Mouse (Mus musculus) bone marrow macrophage, adult 2 months (primary cell): ENCODE data around the gene Swi5.
"Not testable (repeated sequence)": the region's sequence is repeated elsewhere in the genome, so short reads cannot be mapped to it uniquely, and the experiment has no call there.

ENCODE experiments used
- CTCF ChIP-seq: IDR thresholded peaks from 2 replicates; pipeline ENCODE4 v1.5.1; 2012; ENCODE audit warnings: low read depth, mild to moderate bottlenecking, low read length, moderate library complexity
- POLR2A ChIP-seq: IDR thresholded peaks from 2 replicates; pipeline ENCODE4 v1.6.1; 2012; ENCODE audit warnings: mild to moderate bottlenecking, low read depth, low read length, borderline replicate concordance

GRCm38 (mm10) chr2:32295842-32296241 is 8.0 kb upstream of the Swi5 start:
- not testable (repeated sequence) for TF ChIP-seq CTCF, POLR2A
